Mouse (Mus musculus) heart, postnatal 0 days (tissue): Measurements from ENCODE around the gene Gnat3. TPM values are rescaled to one million over a fixed set of nuclear protein-coding genes. Genes with fewer than 3 reads are reported as not detected.

Experiments used
- ATAC-seq: fragments of 200-750 bp; cut with Nextera tagmentation; 2 replicates; pipeline ENCODE4 v1.8.0; 2017; ENCODE audit warnings: low read depth, moderate number of reproducible peaks, moderate library complexity; ENCODE audit not compliant: insufficient read depth
- DNase-seq: peaks from one replicate; pipeline ENCODE4 v3.0.0-alpha.2; 2016; ENCODE audit warnings: low spot score
- H3K27ac ChIP-seq: fragments of 300-500 bp; sonication (generic); 2 replicates; pipeline ENCODE4 v1.5.1; 2014; ENCODE audit warnings: low read depth, mild to moderate bottlenecking
- H3K27me3 ChIP-seq: fragments of 300-500 bp; sonication (generic); 2 replicates; pipeline ENCODE4 v1.6.1; 2014; ENCODE audit warnings: low read length, mixed read lengths; ENCODE audit not compliant: control insufficient read depth, insufficient read depth
- H3K36me3 ChIP-seq: fragments of 300-500 bp; sonication (generic); replicated peaks from 2 replicates; pipeline ENCODE4 v1.6.1; 2014; ENCODE audit warnings: low read length, mixed read lengths; ENCODE audit not compliant: control insufficient read depth, insufficient read depth
- H3K4me1 ChIP-seq: fragments of 300-500 bp; sonication (generic); 2 replicates; pipeline ENCODE4 v1.6.1; 2014; ENCODE audit warnings: antibody characterized with exemption; ENCODE audit not compliant: control insufficient read depth, insufficient read depth
- H3K4me2 ChIP-seq: fragments of 300-500 bp; sonication (generic); 2 replicates; pipeline ENCODE4 v1.6.1; 2014; ENCODE audit warnings: low read depth, mild to moderate bottlenecking, low read length, moderate library complexity
- H3K4me3 ChIP-seq: fragments of 300-500 bp; sonication (generic); 2 replicates; pipeline ENCODE4 v1.5.1; 2014; ENCODE audit warnings: low read depth, low read length
- H3K9ac ChIP-seq: fragments of 300-500 bp; sonication (generic); replicated peaks from 2 replicates; pipeline ENCODE4 v1.6.1; 2014; ENCODE audit warnings: low read depth, low read length, mixed read lengths
- H3K9me3 ChIP-seq: fragments of 300-500 bp; sonication (generic); replicated peaks from 2 replicates; pipeline ENCODE4 v1.6.1; 2016; ENCODE audit warnings: low read length; ENCODE audit not compliant: control insufficient read depth
- CTCF ChIP-seq: IDR thresholded peaks from 2 replicates; pipeline ENCODE4 v1.5.1; 2016; ENCODE audit warnings: antibody characterized with exemption, control low read depth, low read depth
- EP300 ChIP-seq: IDR thresholded peaks from 2 replicates; pipeline ENCODE4 v1.6.1; 2016; ENCODE audit warnings: antibody characterized with exemption, low read depth
- WGBS: fragments of 180-500 bp; shearing (Covaris S2); extraction: QIAGEN DNeasy Blood & Tissue Kit; methylation state at CpG from one replicate; pipeline ENCODE4 v1.1.7; 2014; 5-methylcytosine and 5-hydroxymethylcytosine counted together
- polyA plus RNA-seq: library from polyadenylated mRNA; unstranded; fragments of >200 nt; fragmentation: Nextera tagmentation; extraction: Ambion mirVana; gene quantifications from 2 replicates; pipeline ENCODE4 v1.2.1, GENCODE M21; 2015
- total RNA-seq: library from RNA; depleted of rRNA; stranded (reverse); fragments of >200 nt; gene quantifications from 2 replicates; pipeline ENCODE4 v1.2.3, GENCODE M21; 2014; ENCODE audit warnings: low replicate concordance; rRNA removed

The Gnat3 gene
- total and polyA plus RNA-seq, 2 experiments from 2014 or later = 0.11 TPM; not detected in 1

DNA sequence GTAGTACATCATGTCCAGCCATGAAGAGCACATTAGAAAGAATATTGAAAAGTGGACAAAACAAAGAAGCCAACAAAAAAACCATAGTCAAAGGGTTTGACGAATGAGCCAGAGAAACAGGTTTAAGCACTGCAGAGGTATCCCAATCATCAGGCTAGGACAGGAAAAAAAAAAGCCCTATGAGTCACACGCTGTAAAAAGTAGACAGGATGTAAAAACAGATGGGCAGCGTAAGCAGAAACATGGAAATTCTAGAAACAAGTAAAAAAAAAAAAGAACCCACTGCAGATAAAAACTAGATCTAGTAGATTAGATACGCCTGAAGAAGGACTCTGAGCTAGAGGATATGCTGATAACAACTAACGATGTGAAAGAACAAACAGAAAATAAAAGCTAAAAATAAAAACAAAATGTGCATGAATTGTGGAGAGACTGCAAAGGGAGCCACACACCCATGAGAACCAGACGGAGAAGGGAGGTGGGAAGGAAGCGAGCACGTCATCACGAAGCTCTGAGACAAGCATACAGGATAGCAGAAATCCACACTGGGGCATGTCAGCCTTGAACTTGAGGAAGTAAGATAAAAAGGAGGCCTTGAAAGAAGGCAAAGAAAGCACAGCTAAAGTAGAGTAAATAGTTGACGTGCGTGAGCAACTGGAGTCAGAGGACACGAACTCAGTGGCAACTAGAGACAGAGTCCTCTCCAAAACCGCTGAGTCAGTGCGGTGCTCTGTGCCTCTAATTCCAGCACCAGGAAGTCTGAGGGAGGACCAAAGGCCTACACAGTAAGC is 73.7 kb downstream of the Gnat3 start:
- no peaks in the 10 kb centered on the region for H3K36me3 ChIP-seq
- H3K4me1 ChIP-seq = no peaks in the 10 kb centered on the region
- no peaks in the 10 kb centered on the region for H3K9me3 ChIP-seq
- TF ChIP-seq EP300 (no peak; the same call in 1 of the 2 replicates), CTCF (no peak)
- DNase-seq (peak; percentile 16), ATAC-seq (no peak)
- H3K27ac ChIP-seq = peak overlapping the region; percentile 62
- WGBS = 59% methylated on average over 14 of the region's 14 CpGs
- H3K9ac ChIP-seq = no peak overlapping the region
- H3K4me3 ChIP-seq = no peak overlapping the region
- H3K27me3 ChIP-seq = no peaks in the 10 kb centered on the region
- no peak overlapping the region for H3K4me2 ChIP-seq

DNA sequence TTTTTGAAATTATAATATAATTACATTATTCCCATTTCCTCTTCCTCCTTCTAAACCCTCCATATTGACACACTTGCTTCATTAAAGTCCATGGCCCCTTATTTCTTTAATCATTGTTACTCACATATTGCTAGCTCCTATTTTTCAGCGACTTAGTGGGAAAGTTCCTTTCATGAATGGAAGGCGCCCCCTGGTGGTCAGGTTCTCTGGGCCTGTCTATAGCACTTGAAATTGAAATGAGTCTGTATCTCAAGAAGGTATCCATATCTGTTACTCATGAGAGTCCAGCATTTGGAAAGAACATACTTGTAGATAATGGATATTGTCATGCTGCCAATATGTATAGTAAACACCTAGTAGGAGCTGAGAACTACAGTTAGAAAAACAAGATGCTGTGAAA is 80.7 kb downstream of the Gnat3 start:
- ATAC-seq (peak; percentile 33; the same call in 1 of the 2 replicates), DNase-seq (peak; percentile 65)
- H3K4me2 ChIP-seq = no peak overlapping the region
- H3K27me3 ChIP-seq = no peaks in the 10 kb centered on the region
- no peak for TF ChIP-seq EP300
- TF ChIP-seq CTCF = peak; percentile 88
- WGBS = 0% methylated on average over 2 of the region's 2 CpGs
- no peaks in the 10 kb centered on the region for H3K4me1 ChIP-seq
- H3K27ac ChIP-seq = no peak overlapping the region
- no peaks in the 10 kb centered on the region for H3K36me3 ChIP-seq
- H3K9ac ChIP-seq = no peak overlapping the region
- no peak overlapping the region for H3K4me3 ChIP-seq
- no peaks in the 10 kb centered on the region for H3K9me3 ChIP-seq

DNA sequence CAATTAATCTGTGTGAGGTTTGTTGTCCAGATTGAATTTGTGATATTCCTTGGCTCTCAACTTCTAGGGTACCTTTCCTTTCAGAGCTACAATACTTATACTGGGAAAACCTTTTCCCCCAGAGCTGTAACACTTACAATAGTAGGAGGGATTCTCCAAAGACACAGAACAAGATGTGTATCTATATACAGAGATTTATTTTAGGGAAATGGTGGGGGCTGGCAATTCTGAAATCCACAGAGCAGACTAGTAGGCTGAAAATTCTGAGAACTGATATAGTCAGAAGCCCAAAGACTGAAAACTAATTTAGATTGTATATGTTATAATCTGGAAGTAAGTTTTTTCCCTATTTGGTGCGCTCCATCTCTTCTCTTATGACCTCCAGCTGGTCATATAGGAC is 86.5 kb downstream of the Gnat3 start:
- Histone ChIP-seq H3K27me3 (no peaks in the 10 kb centered on the region), H3K4me2 (no peak overlapping the region), H3K9ac (no peak overlapping the region), H3K9me3 (no peaks in the 10 kb centered on the region), H3K27ac (no peak overlapping the region), H3K36me3 (no peaks in the 10 kb centered on the region), H3K4me1 (no peaks in the 10 kb centered on the region), H3K4me3 (no peak overlapping the region)
- no peak for ATAC-seq
- TF ChIP-seq EP300 = no peak
- no peak for TF ChIP-seq CTCF
- WGBS = 96% methylated on average over 1 of the region's 1 CpGs
- DNase-seq = no peak

DNA sequence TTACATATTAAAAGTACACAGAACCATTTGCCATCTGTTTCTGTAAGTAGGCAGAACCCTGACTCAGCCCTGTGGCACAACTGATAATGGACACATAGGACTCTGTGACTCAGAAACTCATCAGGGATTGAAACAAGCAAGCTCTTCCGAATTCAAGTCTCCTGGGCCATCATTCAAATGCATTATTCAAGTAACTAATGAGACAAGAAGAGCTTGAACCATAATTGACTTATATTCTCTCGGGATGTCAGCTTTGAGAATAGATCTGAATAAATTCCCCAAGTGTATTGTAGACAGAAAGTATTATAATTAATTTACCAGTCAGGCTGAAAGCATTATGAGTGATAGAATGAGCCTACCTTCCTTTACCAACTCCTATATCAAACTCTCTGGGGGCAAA is 93.0 kb downstream of the Gnat3 start:
- no peaks in the 10 kb centered on the region for H3K9me3 ChIP-seq

More for the DNA sequence above, 93.0 kb downstream of the Gnat3 start:
- Histone ChIP-seq H3K27me3 (no peaks in the 10 kb centered on the region), H3K4me3 (no peak overlapping the region), H3K9ac (no peak overlapping the region), H3K27ac (no peak overlapping the region), H3K4me2 (no peak overlapping the region), H3K4me1 (no peaks in the 10 kb centered on the region), H3K36me3 (no peaks in the 10 kb centered on the region)
- ATAC-seq (no peak), DNase-seq (no peak)
- 70% methylated on average over 2 of the region's 2 CpGs for WGBS
- no peak for TF ChIP-seq CTCF
- TF ChIP-seq EP300 = no peak

Other genes with a start within 250 kb of the Gnat3 start
- gene Cd36, start 73.7 kb upstream of the Gnat3 start, total RNA-seq = 373 and 526 TPM in 2 replicates
- 601 and 603 TPM in 2 replicates for gene Cd36, start 73.7 kb upstream of the Gnat3 start, polyA plus RNA-seq